Mouse (Mus musculus) liver, embryonic 14.5 days (tissue): ENCODE measurements at regions not wholly inside any gene's neighbourhood (a gene's known extent, or its start where the extent isn't known, plus 50 kb on each side); places are given as distances from the start of the nearest gene placed in this dataset.

Source experiments
- ATAC-seq: fragments of 200-750 bp; cut with Nextera tagmentation; 2 replicates; pipeline ENCODE4 v1.8.0; 2017; ENCODE audit warnings: moderate number of reproducible peaks, mild to moderate bottlenecking, moderate library complexity; ENCODE audit not compliant: insufficient read depth
- DNase-seq, 3 experiments: peaks; one replicate each; pipeline ENCODE4 v3.0.0-alpha.2; 2012 to 2013; ENCODE audit warnings: low read depth in 3 of 3, low spot score in 3 of 3
- H3K27ac ChIP-seq: fragments of 300-500 bp; sonication (generic); 2 replicates; pipeline ENCODE4 v1.5.1; 2014; ENCODE audit warnings: moderate library complexity, mild to moderate bottlenecking, control low read depth, inconsistent platforms
- H3K27me3 ChIP-seq: fragments of 300-500 bp; sonication (generic); 2 replicates; pipeline ENCODE4 v1.6.1; 2014; ENCODE audit warnings: mild to moderate bottlenecking, low read length, moderate library complexity; ENCODE audit not compliant: control insufficient read depth, insufficient read depth
- H3K36me3 ChIP-seq: fragments of 300-500 bp; sonication (generic); replicated peaks from 2 replicates; pipeline ENCODE4 v1.6.1; 2014; ENCODE audit warnings: low read depth; ENCODE audit not compliant: control insufficient read depth, insufficient read depth
- H3K4me1 ChIP-seq, 2 experiments: fragments of 200-500 bp in 1 of 2; fragments of 300-500 bp in 1 of 2; sonication (generic) in 1 of 2; replicated peaks; 2 replicates each; pipeline ENCODE4 v1.6.1; 2012 to 2014; ENCODE audit warnings: antibody characterized with exemption in 1 of 2, inconsistent platforms in 1 of 2, low read length in 1 of 2; ENCODE audit not compliant: control insufficient read depth in 2 of 2, insufficient read depth in 2 of 2
- H3K4me2 ChIP-seq: fragments of 300-500 bp; sonication (generic); 2 replicates; pipeline ENCODE4 v1.6.1; 2014; ENCODE audit warnings: low read depth, mild to moderate bottlenecking, control low read depth, moderate library complexity
- H3K4me3 ChIP-seq, 2 experiments: fragments of 200-500 bp in 1 of 2; fragments of 300-500 bp in 1 of 2; sonication (generic) in 1 of 2; 2 replicates each; pipeline ENCODE4 v1.5.1; 2012 to 2014; ENCODE audit warnings: low read depth in 2 of 2, low read length in 2 of 2, mild to moderate bottlenecking in 2 of 2, control low read depth in 1 of 2, inconsistent platforms in 1 of 2, moderate library complexity in 1 of 2; ENCODE audit not compliant: insufficient read depth in 1 of 2
- H3K9ac ChIP-seq: fragments of 300-500 bp; sonication (generic); replicated peaks from 2 replicates; pipeline ENCODE4 v1.6.1; 2014; ENCODE audit warnings: mild to moderate bottlenecking, control low read depth, moderate library complexity
- H3K9me3 ChIP-seq: fragments of 300-500 bp; sonication (generic); 2 replicates; pipeline ENCODE4 v1.6.1; 2016; ENCODE audit warnings: low read length, mixed read lengths; ENCODE audit not compliant: control insufficient read depth
- CTCF ChIP-seq: IDR thresholded peaks from 2 replicates; pipeline ENCODE4 v1.5.1; 2016; ENCODE audit warnings: antibody characterized with exemption, low read depth, control low read depth
- EP300 ChIP-seq: IDR thresholded peaks from 2 replicates; pipeline ENCODE4 v1.6.1; 2016; ENCODE audit warnings: antibody characterized with exemption, low read depth
- WGBS: fragments of 180-500 bp; shearing (Covaris S2); extraction: QIAGEN DNeasy Blood & Tissue Kit; methylation state at CpG from one replicate; pipeline ENCODE4 v1.1.7; 2014; ENCODE audit not compliant: insufficient replicate concordance; 5-methylcytosine and 5-hydroxymethylcytosine counted together

- ATAC-seq, result no peak
- TF ChIP-seq CTCF (peak; percentile 82), EP300 (no peak)
- WGBS, result 25% methylated on average over 8 of the region's 8 CpGs
- Histone ChIP-seq H3K4me2 (no peak overlapping the region), H3K4me1 (no peaks in the 10 kb centered on the region), H3K27ac (no peak overlapping the region), H3K27me3 (no peaks in the 10 kb centered on the region), H3K4me3 (no peak overlapping the region), H3K9me3 (no peaks in the 10 kb centered on the region), H3K9ac (no peak overlapping the region), H3K36me3 (no peaks in the 10 kb centered on the region)
- peak in 1 of 3 experiments; percentile 2 for DNase-seq
These were observed 86.6 kb upstream of the A230072I06Rik start for GRCm38 (mm10) chr8:12192006-12192405.

GRCm38 (mm10) chr8:12205909-12206308 lies 72.7 kb upstream of the A230072I06Rik start:
- Histone ChIP-seq H3K4me1 (no peaks in the 10 kb centered on the region), H3K27ac (no peak overlapping the region), H3K4me3 (no peak overlapping the region), H3K9me3 (no peaks in the 10 kb centered on the region), H3K4me2 (no peak overlapping the region), H3K9ac (no peak overlapping the region), H3K36me3 (no peaks in the 10 kb centered on the region), H3K27me3 (no peaks in the 10 kb centered on the region)
- TF ChIP-seq CTCF, result no peak
- TF ChIP-seq EP300, result no peak
- DNase-seq, result no peak
- ATAC-seq, result no peak
- 44% methylated on average over 1 of the region's 1 CpGs for WGBS

- DNase-seq, result no peak
- WGBS, result 62% methylated on average over 3 of the region's 3 CpGs
- no peaks in the 10 kb centered on the region for H3K9me3 ChIP-seq
- TF ChIP-seq CTCF (no peak), EP300 (no peak)
- H3K27ac ChIP-seq, result no peak overlapping the region
- no peaks in the 10 kb centered on the region for H3K4me1 ChIP-seq
- no peak for ATAC-seq
- H3K4me2 ChIP-seq, result no peak overlapping the region
- H3K9ac ChIP-seq, result no peak overlapping the region
- H3K36me3 ChIP-seq, result no peaks in the 10 kb centered on the region
- no peaks in the 10 kb centered on the region for H3K27me3 ChIP-seq
- H3K4me3 ChIP-seq, result no peak overlapping the region
These were observed 71.2 kb upstream of the A230072I06Rik start for GRCm38 (mm10) chr8:12207412-12207811.

- TF ChIP-seq EP300 (no peak), CTCF (no peak)
- Histone ChIP-seq H3K4me3 (no peak overlapping the region), H3K9ac (no peak overlapping the region), H3K36me3 (no peaks in the 10 kb centered on the region), H3K9me3 (no peaks in the 10 kb centered on the region), H3K4me1 (no peaks in the 10 kb centered on the region), H3K27me3 (no peaks in the 10 kb centered on the region), H3K27ac (no peak overlapping the region), H3K4me2 (no peak overlapping the region)
- no peak for DNase-seq
- no peak for ATAC-seq
- 42% methylated on average over 7 of the region's 7 CpGs for WGBS
These were observed 64.8 kb upstream of the A230072I06Rik start for GRCm38 (mm10) chr8:12213774-12214173.

- TF ChIP-seq EP300 (no peak), CTCF (no peak)
- H3K36me3 ChIP-seq, result no peaks in the 10 kb centered on the region
- no peak overlapping the region for H3K27ac ChIP-seq
- no peak for ATAC-seq
- no peaks in the 10 kb centered on the region for H3K9me3 ChIP-seq
- no peak overlapping the region for H3K9ac ChIP-seq
- H3K4me2 ChIP-seq, result no peak overlapping the region
- no peaks in the 10 kb centered on the region for H3K4me1 ChIP-seq
- no peaks in the 10 kb centered on the region for H3K27me3 ChIP-seq
- no peak for DNase-seq
- WGBS, result 35% methylated on average over 24 of the region's 24 CpGs
- no peak overlapping the region for H3K4me3 ChIP-seq
These were observed 64.2 kb upstream of the A230072I06Rik start for GRCm38 (mm10) chr8:12214205-12215019.
